Mouse (Mus musculus): ENCODE data around the gene Slc5a11. TPM values are rescaled to one million over a fixed set of nuclear protein-coding genes. Genes with fewer than 3 reads are reported as not detected.
A peak's percentile ranks its signal among the peaks of the same experiment; 100 is the strongest.

Slc5a11 gene
- polyA plus RNA-seq, 1 experiment from 2014 or later = 5.0 TPM

DNA sequence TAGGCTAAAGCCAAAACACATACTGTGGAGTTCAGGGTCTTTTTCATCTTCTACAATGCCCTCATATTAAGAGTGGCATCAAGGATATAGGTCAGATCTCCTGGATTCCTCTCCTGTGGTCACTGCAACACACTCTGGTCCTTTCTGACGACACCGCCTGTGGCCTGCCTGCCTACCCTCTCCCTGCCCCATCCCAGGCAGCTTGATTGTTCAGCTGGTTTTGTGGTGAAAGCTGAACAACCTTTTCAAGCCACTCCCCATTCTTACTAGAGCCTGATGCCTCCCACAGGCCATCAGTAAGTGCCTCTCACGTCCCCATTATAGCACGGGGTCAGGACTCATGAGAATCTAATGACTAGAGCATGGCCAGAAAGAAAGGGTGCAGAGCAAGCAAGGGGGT, 74.6 kb downstream of the Slc5a11 start:
- Histone ChIP-seq H3K27me3 (ENCODE audit: insufficient read depth, low read length) (no peaks in the 10 kb centered on the region), H3K9me3 (ENCODE audit: low read length) (no peaks in the 10 kb centered on the region), H3K4me3 (ENCODE audit: low read length) (no peak overlapping the region), H3K36me3 (ENCODE audit: insufficient read depth, low read length) (peaks cover 50% of the 10 kb centered on the region), H3K9ac (replicated peaks; ENCODE audit: low read length) (no peak overlapping the region), H3K4me1 (ENCODE audit: insufficient read depth, low read length) (no peaks in the 10 kb centered on the region), H3K27ac (ENCODE audit: low read length) (0 out of 2 replicates have a peak overlapping the region, but pooled peaks have one; percentile 21), H3K4me2 (replicated peaks; ENCODE audit: low read depth, low read length) (no peak overlapping the region)
- WGBS = 54% methylated on average over 4 of the region's 4 CpGs
- no peak for ATAC-seq (ENCODE audit: low FRiP score, low TSS enrichment)

DNA sequence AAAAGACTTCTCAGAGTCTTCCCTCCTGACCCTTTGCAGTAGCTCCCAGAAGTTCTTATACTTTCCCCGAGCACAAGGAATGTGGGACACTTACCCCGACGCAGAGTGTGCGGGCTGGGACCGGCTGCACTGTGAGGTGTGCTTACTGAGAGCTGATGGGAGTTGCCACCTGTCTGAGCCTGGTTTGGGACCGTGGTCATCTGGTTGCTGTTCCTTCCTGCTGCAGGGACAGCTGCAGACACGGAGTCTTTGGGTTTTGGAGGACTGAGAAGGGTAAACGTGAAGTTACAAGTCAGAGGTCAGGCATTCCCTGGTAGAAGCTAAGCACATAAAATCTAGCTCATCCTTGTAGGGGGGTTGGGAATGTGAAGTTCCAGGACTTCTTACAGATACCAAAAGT, 77.4 kb downstream of the Slc5a11 start:
- H3K4me2 ChIP-seq (replicated peaks; ENCODE audit: low read depth, low read length) = no peak overlapping the region

DNA sequence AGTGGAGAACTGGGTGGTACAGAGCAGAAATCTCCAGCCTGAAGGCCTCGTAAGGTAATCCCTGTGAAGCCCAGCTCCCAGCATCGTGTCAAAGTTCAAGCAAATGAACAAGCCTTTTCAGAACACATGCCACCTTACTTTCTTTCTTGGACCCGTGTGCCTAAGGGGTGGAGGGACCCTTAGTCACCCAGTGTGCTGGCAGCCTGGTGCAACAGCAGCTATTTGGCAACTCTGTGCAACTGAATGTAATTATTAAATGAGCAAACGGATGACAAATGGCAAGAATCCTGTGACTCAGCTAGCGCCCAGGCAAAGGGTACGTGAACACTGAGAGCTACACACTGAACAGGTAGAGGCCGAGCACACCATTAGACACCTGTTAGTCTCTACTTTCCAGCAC, 79.3 kb downstream of the Slc5a11 start:
- 85% methylated on average over 7 of the region's 7 CpGs for WGBS
- no peaks in the 10 kb centered on the region for H3K9me3 ChIP-seq (ENCODE audit: low read length)
- H3K4me3 ChIP-seq (ENCODE audit: low read length) = no peak overlapping the region
- H3K36me3 ChIP-seq (ENCODE audit: insufficient read depth, low read length) = peaks cover 53% of the 10 kb centered on the region
- no peaks in the 10 kb centered on the region for H3K27me3 ChIP-seq (ENCODE audit: insufficient read depth, low read length)
- no peak overlapping the region for H3K27ac ChIP-seq (ENCODE audit: low read length)
- no peak overlapping the region for H3K4me2 ChIP-seq (replicated peaks; ENCODE audit: low read depth, low read length)
- no peak for ATAC-seq (ENCODE audit: low FRiP score, low TSS enrichment)
- no peak overlapping the region for H3K9ac ChIP-seq (replicated peaks; ENCODE audit: low read length)
- no peaks in the 10 kb centered on the region for H3K4me1 ChIP-seq (ENCODE audit: insufficient read depth, low read length)

More for the DNA sequence above, 77.4 kb downstream of the Slc5a11 start:
- Histone ChIP-seq H3K4me3 (ENCODE audit: low read length) (no peak overlapping the region), H3K27ac (ENCODE audit: low read length) (no peak overlapping the region), H3K36me3 (ENCODE audit: insufficient read depth, low read length) (peaks cover 53% of the 10 kb centered on the region), H3K4me1 (ENCODE audit: insufficient read depth, low read length) (no peaks in the 10 kb centered on the region), H3K27me3 (ENCODE audit: insufficient read depth, low read length) (no peaks in the 10 kb centered on the region), H3K9ac (replicated peaks; ENCODE audit: low read length) (no peak overlapping the region), H3K9me3 (ENCODE audit: low read length) (no peaks in the 10 kb centered on the region)
- no peak for ATAC-seq (ENCODE audit: low FRiP score, low TSS enrichment)
- 66% methylated on average over 8 of the region's 8 CpGs for WGBS

DNA sequence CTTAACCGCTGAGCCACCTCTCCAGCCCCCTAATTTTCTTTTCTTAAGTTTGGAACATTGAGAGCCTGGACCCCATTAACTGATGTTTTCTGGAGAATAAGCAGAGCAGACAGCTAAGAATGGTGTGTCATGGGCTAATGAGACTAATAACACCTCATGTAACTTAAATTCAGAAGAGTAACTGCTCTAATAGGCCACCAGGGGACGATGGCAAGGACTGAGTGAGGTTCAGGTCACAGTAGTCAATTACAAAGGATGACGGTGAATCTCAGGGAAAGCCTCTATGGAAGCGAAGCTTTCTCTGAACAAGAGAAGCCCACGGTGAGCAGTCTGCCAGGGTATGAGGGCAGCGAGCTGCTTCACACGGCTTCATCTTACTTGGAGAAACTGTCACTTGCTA, 80.8 kb downstream of the Slc5a11 start:
- H3K9ac ChIP-seq (replicated peaks; ENCODE audit: low read length) = no peak overlapping the region
- H3K27ac ChIP-seq (ENCODE audit: low read length) = no peak overlapping the region
- H3K4me2 ChIP-seq (replicated peaks; ENCODE audit: low read depth, low read length) = no peak overlapping the region
- H3K27me3 ChIP-seq (ENCODE audit: insufficient read depth, low read length) = no peaks in the 10 kb centered on the region
- no peaks in the 10 kb centered on the region for H3K4me1 ChIP-seq (ENCODE audit: insufficient read depth, low read length)
- WGBS = 86% methylated on average over 7 of the region's 7 CpGs
- no peak for ATAC-seq (ENCODE audit: low FRiP score, low TSS enrichment)
- no peak overlapping the region for H3K4me3 ChIP-seq (ENCODE audit: low read length)
- H3K36me3 ChIP-seq (ENCODE audit: insufficient read depth, low read length) = peaks cover 51% of the 10 kb centered on the region
- no peaks in the 10 kb centered on the region for H3K9me3 ChIP-seq (ENCODE audit: low read length)

DNA sequence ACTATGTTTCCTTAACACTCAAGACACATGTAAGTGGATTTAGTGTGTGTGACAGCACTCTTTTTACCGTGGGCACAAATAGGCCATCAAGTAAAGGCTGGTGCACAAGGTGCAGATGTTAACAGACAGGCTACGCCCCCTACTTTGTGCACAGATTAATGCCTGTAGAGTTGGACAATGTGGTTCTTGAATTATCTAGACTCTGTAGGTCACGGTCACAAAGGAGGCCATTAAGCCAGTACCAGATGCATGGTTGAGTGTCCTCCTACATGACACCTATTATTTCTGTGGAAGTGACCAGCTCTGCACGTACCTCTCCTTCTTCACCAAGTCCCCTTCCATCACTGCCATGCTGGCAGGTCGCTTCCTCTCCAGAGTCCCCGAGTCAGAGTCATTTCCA, 81.5 kb downstream of the Slc5a11 start:
- ATAC-seq (ENCODE audit: low FRiP score, low TSS enrichment) = no peak
- Histone ChIP-seq H3K36me3 (ENCODE audit: insufficient read depth, low read length) (peaks cover 52% of the 10 kb centered on the region), H3K4me1 (ENCODE audit: insufficient read depth, low read length) (no peaks in the 10 kb centered on the region), H3K27me3 (ENCODE audit: insufficient read depth, low read length) (no peaks in the 10 kb centered on the region), H3K9ac (replicated peaks; ENCODE audit: low read length) (no peak overlapping the region), H3K4me3 (ENCODE audit: low read length) (no peak overlapping the region), H3K9me3 (ENCODE audit: low read length) (no peaks in the 10 kb centered on the region), H3K27ac (ENCODE audit: low read length) (no peak overlapping the region), H3K4me2 (replicated peaks; ENCODE audit: low read depth, low read length) (no peak overlapping the region)
- WGBS = 83% methylated on average over 6 of the region's 6 CpGs

DNA sequence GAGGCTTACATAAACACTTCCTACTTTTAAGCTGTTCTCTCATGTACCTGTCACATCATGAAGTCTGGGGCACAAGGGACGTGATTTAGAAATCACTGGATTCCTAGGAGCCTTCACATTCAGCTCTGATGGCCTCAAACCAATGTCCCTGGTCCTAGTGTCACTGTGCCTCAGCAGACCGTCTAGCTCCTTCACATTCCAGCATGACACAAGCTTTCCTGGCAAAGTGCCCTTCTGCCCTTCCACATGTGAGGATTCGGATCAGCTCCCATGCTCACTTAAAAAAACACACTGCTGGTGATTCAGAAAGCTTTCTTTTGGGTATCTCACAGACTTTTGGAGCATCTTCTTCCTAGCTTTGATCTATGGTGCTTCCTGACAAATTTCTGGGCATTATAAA, 83.6 kb downstream of the Slc5a11 start:
- H3K4me2 ChIP-seq (replicated peaks; ENCODE audit: low read depth, low read length) = no peak overlapping the region
- H3K27me3 ChIP-seq (ENCODE audit: insufficient read depth, low read length) = no peaks in the 10 kb centered on the region
- ATAC-seq (ENCODE audit: low FRiP score, low TSS enrichment) = no peak
- H3K4me1 ChIP-seq (ENCODE audit: insufficient read depth, low read length) = no peaks in the 10 kb centered on the region
- no peak overlapping the region for H3K4me3 ChIP-seq (ENCODE audit: low read length)
- peaks cover 45% of the 10 kb centered on the region for H3K36me3 ChIP-seq (ENCODE audit: insufficient read depth, low read length)
- WGBS = 34% methylated on average over 3 of the region's 3 CpGs
- no peaks in the 10 kb centered on the region for H3K9me3 ChIP-seq (ENCODE audit: low read length)
- no peak overlapping the region for H3K27ac ChIP-seq (ENCODE audit: low read length)
- no peak overlapping the region for H3K9ac ChIP-seq (replicated peaks; ENCODE audit: low read length)

DNA sequence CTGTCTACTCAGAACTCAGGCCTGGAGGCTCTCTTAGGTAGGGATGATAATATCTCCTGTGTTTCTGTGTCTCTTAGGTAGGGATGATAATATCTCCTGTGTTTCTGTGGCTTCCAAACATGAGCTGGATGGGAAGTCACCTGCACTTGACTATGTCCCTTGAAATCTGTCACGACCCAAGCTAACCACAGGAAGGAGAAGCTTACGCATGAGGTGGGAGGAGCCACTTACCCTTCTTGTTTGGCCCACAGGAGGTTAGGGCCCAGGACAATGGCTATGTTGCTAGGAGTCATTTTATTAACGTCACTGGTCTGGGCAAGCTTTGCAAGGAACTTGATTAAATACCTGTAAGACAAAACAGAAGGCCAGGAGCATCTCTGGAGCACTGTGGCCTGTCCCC, 85.7 kb downstream of the Slc5a11 start:
- ATAC-seq (ENCODE audit: low FRiP score, low TSS enrichment) = no peak
- Histone ChIP-seq H3K27ac (ENCODE audit: low read length) (no peak overlapping the region), H3K4me2 (replicated peaks; ENCODE audit: low read depth, low read length) (no peak overlapping the region), H3K9ac (replicated peaks; ENCODE audit: low read length) (no peak overlapping the region), H3K4me3 (ENCODE audit: low read length) (no peak overlapping the region), H3K27me3 (ENCODE audit: insufficient read depth, low read length) (no peaks in the 10 kb centered on the region), H3K9me3 (ENCODE audit: low read length) (no peaks in the 10 kb centered on the region), H3K36me3 (ENCODE audit: insufficient read depth, low read length) (peaks cover 44% of the 10 kb centered on the region), H3K4me1 (ENCODE audit: insufficient read depth, low read length) (no peaks in the 10 kb centered on the region)
- WGBS = 82% methylated on average over 3 of the region's 3 CpGs

DNA sequence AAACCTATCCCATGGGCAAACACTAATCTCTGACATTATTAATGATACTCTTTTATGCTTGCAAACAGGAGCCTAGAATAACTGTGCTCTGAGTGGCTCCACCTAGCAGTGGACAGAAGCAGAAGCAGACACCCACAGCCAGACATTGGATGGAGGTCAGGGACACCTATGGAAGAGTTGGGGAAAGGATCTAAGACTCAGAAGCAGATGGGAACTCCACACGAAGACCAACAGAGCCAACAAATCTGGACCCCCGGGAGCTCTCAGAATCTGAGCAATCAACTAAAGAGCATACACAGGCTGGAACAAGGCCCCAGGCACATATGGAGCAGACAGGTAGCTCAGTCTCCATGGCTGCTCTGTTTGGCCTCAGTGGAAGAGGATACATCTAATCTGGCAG, 90.8 kb downstream of the Slc5a11 start:
- H3K36me3 ChIP-seq (ENCODE audit: insufficient read depth, low read length) = peaks cover 41% of the 10 kb centered on the region

DNA sequence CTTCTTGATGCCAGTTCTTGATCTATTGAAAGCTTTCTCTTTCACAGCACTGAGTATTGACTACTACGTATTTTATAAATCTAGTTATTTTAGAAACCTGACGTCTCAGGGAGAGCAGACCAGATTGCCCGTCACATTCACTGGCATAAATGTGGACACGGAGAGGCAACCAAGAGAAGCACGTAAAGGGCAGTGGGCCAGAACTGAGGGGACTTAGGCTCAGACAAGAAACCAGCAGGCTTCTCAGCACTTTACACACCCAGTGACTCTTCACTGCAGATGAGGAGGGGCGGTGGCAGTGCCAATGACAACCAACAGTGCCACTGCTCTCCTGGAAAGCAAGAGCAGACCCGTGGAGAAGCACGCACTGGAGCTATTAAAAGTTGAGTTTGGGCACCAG, 92.7 kb downstream of the Slc5a11 start:
- Histone ChIP-seq H3K9me3 (ENCODE audit: low read length) (no peaks in the 10 kb centered on the region), H3K27me3 (ENCODE audit: insufficient read depth, low read length) (no peaks in the 10 kb centered on the region), H3K36me3 (ENCODE audit: insufficient read depth, low read length) (peaks cover 50% of the 10 kb centered on the region), H3K4me2 (replicated peaks; ENCODE audit: low read depth, low read length) (no peak overlapping the region), H3K4me3 (ENCODE audit: low read length) (no peak overlapping the region), H3K9ac (replicated peaks; ENCODE audit: low read length) (no peak overlapping the region), H3K4me1 (ENCODE audit: insufficient read depth, low read length) (no peaks in the 10 kb centered on the region), H3K27ac (ENCODE audit: low read length) (no peak overlapping the region)
- 63% methylated on average over 8 of the region's 8 CpGs for WGBS
- no peak for ATAC-seq (ENCODE audit: low FRiP score, low TSS enrichment)

More for the DNA sequence above, 90.8 kb downstream of the Slc5a11 start:
- H3K4me2 ChIP-seq (replicated peaks; ENCODE audit: low read depth, low read length) = no peak overlapping the region
- H3K9ac ChIP-seq (replicated peaks; ENCODE audit: low read length) = no peak overlapping the region
- H3K4me3 ChIP-seq (ENCODE audit: low read length) = no peak overlapping the region
- 82% methylated on average over 2 of the region's 2 CpGs for WGBS
- no peaks in the 10 kb centered on the region for H3K4me1 ChIP-seq (ENCODE audit: insufficient read depth, low read length)
- no peak for ATAC-seq (ENCODE audit: low FRiP score, low TSS enrichment)
- no peak overlapping the region for H3K27ac ChIP-seq (ENCODE audit: low read length)
- no peaks in the 10 kb centered on the region for H3K27me3 ChIP-seq (ENCODE audit: insufficient read depth, low read length)
- H3K9me3 ChIP-seq (ENCODE audit: low read length) = no peaks in the 10 kb centered on the region

DNA sequence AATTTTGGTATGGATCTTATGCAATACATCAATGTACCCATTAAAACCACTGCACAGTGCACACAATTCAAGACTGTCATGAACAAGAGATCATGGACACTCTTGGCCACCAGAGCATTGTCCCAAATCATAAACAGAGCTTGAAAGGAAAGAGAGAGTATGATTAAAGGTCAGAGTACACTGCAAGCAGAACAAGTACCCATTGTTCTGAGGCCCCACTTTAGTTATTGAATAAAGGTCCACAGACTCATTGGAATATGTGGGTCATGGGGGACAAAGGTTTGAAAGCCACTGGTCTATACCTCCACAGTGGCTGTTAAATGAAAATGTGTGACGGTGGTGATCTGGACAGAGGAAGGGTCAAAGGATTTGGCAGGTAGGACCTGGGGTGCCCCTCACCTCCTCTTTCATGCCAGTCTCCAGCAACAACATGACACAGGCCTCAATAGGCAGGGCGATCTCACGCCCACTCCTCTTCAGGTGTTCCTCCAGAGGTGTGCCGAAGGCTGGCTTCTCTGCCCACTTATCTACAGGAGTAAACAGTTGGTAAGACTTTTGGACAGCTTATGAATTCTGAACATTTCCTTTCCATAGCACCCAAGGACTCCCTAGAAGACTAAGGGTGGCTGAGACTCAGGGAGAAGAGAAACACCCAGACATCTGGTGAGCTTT, 93.4 kb downstream of the Slc5a11 start:
- no peak for ATAC-seq (ENCODE audit: low FRiP score, low TSS enrichment)
- Histone ChIP-seq H3K4me3 (ENCODE audit: low read length) (no peak overlapping the region), H3K9ac (replicated peaks; ENCODE audit: low read length) (no peak overlapping the region), H3K4me1 (ENCODE audit: insufficient read depth, low read length) (no peaks in the 10 kb centered on the region), H3K4me2 (replicated peaks; ENCODE audit: low read depth, low read length) (no peak overlapping the region), H3K9me3 (ENCODE audit: low read length) (no peaks in the 10 kb centered on the region), H3K36me3 (ENCODE audit: insufficient read depth, low read length) (peaks cover 49% of the 10 kb centered on the region), H3K27ac (ENCODE audit: low read length) (no peak overlapping the region), H3K27me3 (ENCODE audit: insufficient read depth, low read length) (no peaks in the 10 kb centered on the region)
- WGBS = 96% methylated on average over 4 of the region's 4 CpGs

Data from kidney, embryonic 16.5 days (tissue).